Mouse (Mus musculus) lung, embryonic 16.5 days (tissue): ENCODE measurements around the gene Cracr2b. TPM values are rescaled to one million over a fixed set of nuclear protein-coding genes. Genes with fewer than 3 reads are reported as not detected.

Source experiments
- ATAC-seq: fragments of 200-750 bp; cut with Nextera tagmentation; 2 replicates; pipeline ENCODE4 v1.8.0; 2017; ENCODE audit warnings: low read depth, mild to moderate bottlenecking, moderate library complexity
- H3K27ac ChIP-seq: fragments of 300-500 bp; sonication (generic); 2 replicates; pipeline ENCODE4 v1.5.1; 2014; ENCODE audit warnings: mild to moderate bottlenecking, control low read depth, low read length
- H3K27me3 ChIP-seq: fragments of 300-500 bp; sonication (generic); 2 replicates; pipeline ENCODE4 v1.6.1; 2014; ENCODE audit warnings: low read depth, low read length, mixed read lengths; ENCODE audit not compliant: control insufficient read depth, insufficient read depth
- H3K36me3 ChIP-seq: fragments of 300-500 bp; sonication (generic); 2 replicates; pipeline ENCODE4 v1.6.1; 2014; ENCODE audit warnings: low read length; ENCODE audit not compliant: control insufficient read depth, insufficient read depth
- H3K4me1 ChIP-seq: fragments of 300-500 bp; sonication (generic); replicated peaks from 2 replicates; pipeline ENCODE4 v1.6.1; 2014; ENCODE audit warnings: low read length, mixed read lengths; ENCODE audit not compliant: control insufficient read depth, insufficient read depth
- H3K4me2 ChIP-seq: fragments of 300-500 bp; sonication (generic); 2 replicates; pipeline ENCODE4 v1.6.1; 2014; ENCODE audit warnings: low read depth, low read length, control low read depth
- H3K4me3 ChIP-seq: fragments of 300-500 bp; sonication (generic); 2 replicates; pipeline ENCODE4 v1.5.1; 2014; ENCODE audit warnings: mild to moderate bottlenecking, low read length, control low read depth
- H3K9ac ChIP-seq: fragments of 300-500 bp; sonication (generic); 2 replicates; pipeline ENCODE4 v1.6.1; 2014; ENCODE audit warnings: low read length, control low read depth
- H3K9me3 ChIP-seq: fragments of 300-500 bp; sonication (generic); 2 replicates; pipeline ENCODE4 v1.6.1; 2016; ENCODE audit warnings: low read length; ENCODE audit not compliant: control insufficient read depth
- WGBS: fragments of 180-500 bp; shearing (Covaris S2); extraction: QIAGEN DNeasy Blood & Tissue Kit; methylation state at CpG from one replicate; pipeline ENCODE4 v1.1.7; 2014; 5-methylcytosine and 5-hydroxymethylcytosine counted together
- polyA plus RNA-seq: library from polyadenylated mRNA; unstranded; fragments of >200 nt; fragmentation: Nextera tagmentation; extraction: Ambion mirVana; gene quantifications from 2 replicates; pipeline ENCODE4 v1.2.1, GENCODE M21; 2015

Cracr2b gene
- polyA plus RNA-seq, 1 experiment from 2014 or later = 39.3 TPM

- H3K36me3 ChIP-seq = no peaks in the 10 kb centered on the region
- no peak for ATAC-seq
- H3K27me3 ChIP-seq = no peaks in the 10 kb centered on the region
- H3K9me3 ChIP-seq = no peaks in the 10 kb centered on the region
- 65% methylated on average over 4 of the region's 4 CpGs for WGBS
- no peaks in the 10 kb centered on the region for H3K4me1 ChIP-seq
- H3K4me2 ChIP-seq = no peak overlapping the region
- H3K4me3 ChIP-seq = no peak overlapping the region
- no peak overlapping the region for H3K9ac ChIP-seq
- no peak overlapping the region for H3K27ac ChIP-seq
These were observed 37.1 kb upstream of the Cracr2b start for GRCm38 (mm10) chr7:141423811-141424210.

DNA sequence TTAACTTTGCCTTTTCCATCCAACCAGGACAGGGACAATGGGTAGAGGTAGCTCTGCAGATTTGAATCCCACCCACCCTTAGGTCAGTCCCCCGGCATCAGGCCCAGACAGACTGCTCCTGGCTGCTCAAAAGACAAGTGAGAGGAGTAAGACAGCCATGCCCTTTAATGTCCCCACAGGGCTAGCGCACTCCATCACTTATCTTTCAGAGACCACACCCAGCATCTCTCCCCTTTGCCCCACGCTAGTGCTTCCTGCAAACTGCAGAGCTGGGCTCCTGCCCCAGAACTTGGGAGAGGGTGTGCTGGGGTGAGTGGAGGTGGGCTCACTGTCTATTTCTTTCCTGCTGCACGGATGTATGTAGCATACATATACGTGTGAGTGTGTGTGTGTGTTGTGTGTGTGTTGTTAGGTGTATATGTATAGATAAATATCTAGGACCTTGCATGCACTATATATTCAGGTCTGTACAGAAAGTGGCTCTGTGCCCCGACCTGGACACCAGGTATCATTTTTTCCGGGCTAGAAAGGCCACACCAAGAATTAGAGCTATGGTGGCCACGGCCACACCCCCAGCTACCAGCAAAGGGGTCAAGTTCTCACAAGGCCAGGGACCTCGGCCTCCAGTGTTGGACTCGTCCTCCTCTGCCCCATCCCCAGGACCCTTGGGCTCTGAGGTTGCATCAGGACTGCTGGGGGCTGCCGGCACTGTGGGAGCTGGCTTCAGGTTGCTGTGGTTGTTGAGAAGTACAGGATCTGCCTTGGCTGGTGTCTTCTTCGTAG is 33.8 kb upstream of the Cracr2b start:
- Histone ChIP-seq H3K27ac (no peak overlapping the region), H3K27me3 (no peaks in the 10 kb centered on the region), H3K36me3 (peaks cover 10% of the 10 kb centered on the region), H3K9ac (no peak overlapping the region), H3K4me1 (peaks cover 5% of the 10 kb centered on the region; the same call in 1 of the 2 replicates), H3K9me3 (no peaks in the 10 kb centered on the region), H3K4me2 (no peak overlapping the region), H3K4me3 (no peak overlapping the region)
- no peak for ATAC-seq
- 71% methylated on average over 12 of the region's 12 CpGs for WGBS

GRCm38 (mm10) chr7:141428701-141429100 is 32.2 kb upstream of the Cracr2b start:
- H3K4me2 ChIP-seq = no peak overlapping the region
- ATAC-seq = no peak
- no peak overlapping the region for H3K9ac ChIP-seq
- H3K9me3 ChIP-seq = no peaks in the 10 kb centered on the region
- peaks cover 5% of the 10 kb centered on the region; the same call in 1 of the 2 replicates for H3K4me1 ChIP-seq
- H3K27ac ChIP-seq = no peak overlapping the region
- no peaks in the 10 kb centered on the region for H3K27me3 ChIP-seq
- no peak overlapping the region for H3K4me3 ChIP-seq
- peaks cover 12% of the 10 kb centered on the region for H3K36me3 ChIP-seq
- 55% methylated on average over 5 of the region's 5 CpGs for WGBS

GRCm38 (mm10) chr7:141429310-141429709 is 31.6 kb upstream of the Cracr2b start, which contains the start of gene Cend1:
TSS of gene Cend1 (minus strand) at chr7:141429491.
- H3K27me3 ChIP-seq = no peaks in the 10 kb centered on the region
- peak; percentile 24 for ATAC-seq
- no peak within 1 kb of the TSS for H3K9ac ChIP-seq
- 3% methylated on average over 19 of the region's 19 CpGs for WGBS
- H3K4me1 ChIP-seq = peaks cover 10% of the 10 kb centered on the region; the same call in 1 of the 2 replicates
- H3K4me3 ChIP-seq = no peak within 1 kb of the TSS
- no peaks in the 10 kb centered on the region for H3K9me3 ChIP-seq
- no peak within 1 kb of the TSS for H3K4me2 ChIP-seq
- H3K36me3 ChIP-seq = peaks cover 12% of the 10 kb centered on the region
- H3K27ac ChIP-seq = no peak within 1 kb of the TSS

GRCm38 (mm10) chr7:141429840-141430584 is 30.9 kb upstream of the Cracr2b start:
- no peak overlapping the region for H3K4me3 ChIP-seq
- H3K27ac ChIP-seq = no peak overlapping the region
- peaks cover 13% of the 10 kb centered on the region; the same call in 1 of the 2 replicates for H3K4me1 ChIP-seq
- no peak overlapping the region for H3K4me2 ChIP-seq
- H3K9me3 ChIP-seq = no peaks in the 10 kb centered on the region
- no peak overlapping the region for H3K9ac ChIP-seq
- no peaks in the 10 kb centered on the region for H3K27me3 ChIP-seq
- no peak for ATAC-seq
- 54% methylated on average over 9 of the region's 9 CpGs for WGBS
- H3K36me3 ChIP-seq = peaks cover 12% of the 10 kb centered on the region

GRCm38 (mm10) chr7:141430585-141431240 is 30.2 kb upstream of the Cracr2b start:
- Histone ChIP-seq H3K4me1 (peaks cover 16% of the 10 kb centered on the region; the same call in 1 of the 2 replicates), H3K9ac (no peak overlapping the region), H3K4me2 (no peak overlapping the region), H3K9me3 (no peaks in the 10 kb centered on the region), H3K27me3 (no peaks in the 10 kb centered on the region), H3K36me3 (peaks cover 12% of the 10 kb centered on the region), H3K4me3 (no peak overlapping the region), H3K27ac (no peak overlapping the region)
- WGBS = 94% methylated on average over 9 of the region's 9 CpGs
- ATAC-seq = no peak

GRCm38 (mm10) chr7:141431434-141432185 is 29.3 kb upstream of the Cracr2b start:
- no peak overlapping the region for H3K9ac ChIP-seq
- peaks cover 12% of the 10 kb centered on the region for H3K36me3 ChIP-seq
- ATAC-seq = no peak
- H3K9me3 ChIP-seq = no peaks in the 10 kb centered on the region
- H3K27ac ChIP-seq = no peak overlapping the region
- H3K4me1 ChIP-seq = peaks cover 19% of the 10 kb centered on the region
- WGBS = 90% methylated on average over 19 of the region's 19 CpGs
- no peak overlapping the region for H3K4me3 ChIP-seq
- H3K27me3 ChIP-seq = no peaks in the 10 kb centered on the region
- no peak overlapping the region for H3K4me2 ChIP-seq

GRCm38 (mm10) chr7:141432186-141432611 is 28.7 kb upstream of the Cracr2b start:
- H3K9ac ChIP-seq = no peak overlapping the region
- WGBS = 76% methylated on average over 8 of the region's 8 CpGs
- peaks cover 24% of the 10 kb centered on the region for H3K4me1 ChIP-seq

More at GRCm38 (mm10) chr7:141432186-141432611, 28.7 kb upstream of the Cracr2b start:
- no peak for ATAC-seq
- Histone ChIP-seq H3K4me3 (no peak overlapping the region), H3K4me2 (no peak overlapping the region), H3K36me3 (peaks cover 12% of the 10 kb centered on the region), H3K9me3 (no peaks in the 10 kb centered on the region), H3K27me3 (no peaks in the 10 kb centered on the region), H3K27ac (no peak overlapping the region)
